Mouse (Mus musculus) hematopoietic stem cell, adult 5-6 weeks (primary cell): ENCODE measurements around the gene Mybbp1a. TPM values are rescaled to one million over a fixed set of nuclear protein-coding genes. Genes with fewer than 3 reads are reported as not detected.
A peak's percentile ranks its signal among the peaks of the same experiment; 100 is the strongest.

Experiments
- ATAC-seq, 2 experiments: fragments of 125-278 bp in 1 of 2; replicated peaks in 1 of 2; 2 replicates each; pipeline ENCODE4 v1.8.0; 2016 to 2017; ENCODE audit warnings: inconsistent platforms in 2 of 2, mild to moderate bottlenecking in 2 of 2, moderate number of reproducible peaks in 2 of 2, low read depth in 1 of 2, moderate TSS enrichment in 1 of 2; ENCODE audit not compliant: low FRiP score in 2 of 2, poor library complexity in 2 of 2, severe bottlenecking in 2 of 2, insufficient read depth in 1 of 2, low TSS enrichment in 1 of 2
- total RNA-seq: library from RNA; stranded (forward); fragments of 172-1452, 232-1000 nt; gene quantifications from 2 replicates; pipeline ENCODE4 v1.2.3, GENCODE M21; 2017

The Mybbp1a gene
- total RNA-seq, 1 experiment from 2014 or later = 145 TPM

DNA sequence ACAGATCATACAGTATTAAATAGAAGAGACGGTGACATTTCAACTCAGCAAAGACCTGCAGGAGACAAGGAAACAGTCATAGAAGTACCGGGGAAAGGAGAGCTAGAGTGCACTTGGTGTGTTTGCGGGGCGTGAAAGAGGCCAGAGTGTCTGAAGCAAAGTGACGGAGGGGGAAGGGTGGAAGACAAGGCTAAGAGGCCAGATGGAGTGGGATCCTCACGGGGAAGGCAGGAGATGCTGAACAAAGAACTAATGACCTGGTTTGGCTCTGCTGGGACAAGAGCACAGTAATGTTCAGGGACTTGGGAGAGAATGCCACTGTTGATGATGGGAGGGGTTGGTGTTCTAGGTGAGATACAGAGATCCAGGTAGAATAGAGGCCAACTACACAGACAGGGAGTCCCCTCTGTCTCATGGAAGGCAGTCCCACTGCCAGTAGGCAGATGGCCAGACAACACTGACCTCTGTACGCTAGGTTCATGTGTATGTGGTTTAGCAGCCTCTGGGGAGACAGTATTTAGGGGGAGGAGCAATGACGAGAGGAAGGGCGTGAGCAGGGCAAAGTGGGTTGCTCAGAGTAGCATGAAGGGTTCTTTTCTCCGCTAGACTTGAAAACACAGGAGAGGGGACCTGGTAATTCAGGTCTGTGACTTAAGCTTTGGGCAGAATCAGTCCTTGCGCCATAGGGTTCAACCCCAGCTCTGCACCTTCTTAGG lies 25.0 kb downstream of the Mybbp1a start:
- no peak for ATAC-seq

DNA sequence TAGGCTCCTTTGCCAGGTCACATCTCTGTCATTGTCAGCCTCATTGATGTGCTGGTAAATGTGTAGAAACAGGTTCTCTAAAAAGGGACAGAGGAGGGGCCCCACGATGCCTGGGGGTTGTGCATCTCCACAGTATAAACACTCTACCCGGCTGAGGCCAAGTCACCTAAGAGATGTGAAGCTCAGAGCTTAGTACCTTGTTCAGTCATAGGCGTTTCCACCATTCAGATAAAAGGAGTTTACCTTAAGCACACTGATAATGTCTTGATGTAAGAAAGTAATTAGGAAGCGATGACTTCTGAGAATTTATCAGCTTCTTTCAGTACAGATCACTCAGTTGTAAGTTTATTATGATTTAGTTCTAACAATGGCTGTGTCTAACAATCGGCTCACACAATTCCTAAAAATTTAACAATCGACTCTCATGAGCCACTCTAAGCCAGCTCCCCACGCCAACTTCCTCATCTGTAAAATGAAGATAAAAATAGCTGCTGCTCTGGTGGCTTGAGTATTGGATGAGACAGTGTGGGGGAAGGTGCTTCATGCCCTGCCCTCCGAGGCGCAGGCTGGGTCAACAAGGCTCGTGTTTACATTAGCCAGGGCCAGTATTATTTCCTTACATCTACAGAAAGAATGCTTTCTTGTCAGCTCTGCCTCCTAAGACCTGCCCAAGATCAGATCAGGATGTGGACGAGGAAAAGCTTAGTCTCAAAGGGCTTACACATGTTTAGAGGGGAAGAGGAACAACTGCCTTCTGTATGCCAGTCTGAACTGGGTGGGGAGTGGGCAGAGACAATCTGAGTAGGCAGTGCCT lies 25.7 kb downstream of the Mybbp1a start:
- peak; percentile 74 to 79 for ATAC-seq

- ATAC-seq = no peak
Observed at GRCm38 (mm10) chr11:72468525-72468924, 27.4 kb downstream of the Mybbp1a start.

- ATAC-seq = peak in 1 of 2 experiments; percentile 46; a peak in 3 of 4 replicates
Observed at GRCm38 (mm10) chr11:72469217-72469616, 28.1 kb downstream of the Mybbp1a start.

GRCm38 (mm10) chr11:72470004-72470403 lies 28.8 kb downstream of the Mybbp1a start:
- no peak for ATAC-seq

GRCm38 (mm10) chr11:72471381-72471780 lies 30.2 kb downstream of the Mybbp1a start:
- ATAC-seq = no peak

DNA sequence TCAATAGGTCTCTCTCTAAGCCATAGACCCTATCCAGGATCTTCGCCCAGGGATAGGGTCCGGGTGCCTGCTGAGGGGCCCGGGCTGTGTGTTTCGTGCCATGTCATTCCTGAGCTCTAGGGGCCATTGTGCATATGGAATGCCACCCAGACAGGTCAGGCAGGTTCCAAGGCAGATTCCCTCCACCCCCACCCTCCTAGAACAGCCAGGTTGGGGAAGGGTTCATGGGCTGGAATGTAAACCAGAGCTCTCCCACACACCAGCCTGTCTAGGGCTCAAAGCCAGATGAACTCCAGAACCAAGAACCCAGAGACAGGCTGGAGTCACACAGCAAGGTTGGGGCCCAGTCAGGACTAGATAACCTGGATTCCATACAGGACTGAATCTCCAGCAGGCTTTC lies 32.4 kb downstream of the Mybbp1a start:
- no peak for ATAC-seq

GRCm38 (mm10) chr11:72474926-72475325 lies 33.8 kb downstream of the Mybbp1a start:
- ATAC-seq = no peak

DNA sequence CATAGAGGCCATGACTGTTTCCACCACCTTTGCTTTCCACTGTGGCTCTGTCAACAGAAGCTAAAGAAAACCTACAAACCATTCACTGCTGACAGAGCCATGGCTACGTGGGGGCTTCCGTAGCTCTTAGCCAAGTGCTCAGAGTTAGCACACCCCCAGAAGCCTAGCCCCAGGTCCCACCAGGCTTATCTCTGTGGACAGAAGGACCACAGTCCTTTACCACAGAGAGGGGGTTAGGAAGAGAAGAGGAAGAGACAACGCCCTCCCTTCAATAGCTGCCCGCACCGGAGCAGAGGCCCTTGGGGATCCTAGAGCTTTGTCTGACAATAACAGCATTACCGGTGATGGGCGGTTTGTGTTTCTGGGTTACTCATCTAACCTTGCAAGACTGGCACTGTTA lies 34.3 kb downstream of the Mybbp1a start:
- peak; percentile 68 to 77 for ATAC-seq

DNA sequence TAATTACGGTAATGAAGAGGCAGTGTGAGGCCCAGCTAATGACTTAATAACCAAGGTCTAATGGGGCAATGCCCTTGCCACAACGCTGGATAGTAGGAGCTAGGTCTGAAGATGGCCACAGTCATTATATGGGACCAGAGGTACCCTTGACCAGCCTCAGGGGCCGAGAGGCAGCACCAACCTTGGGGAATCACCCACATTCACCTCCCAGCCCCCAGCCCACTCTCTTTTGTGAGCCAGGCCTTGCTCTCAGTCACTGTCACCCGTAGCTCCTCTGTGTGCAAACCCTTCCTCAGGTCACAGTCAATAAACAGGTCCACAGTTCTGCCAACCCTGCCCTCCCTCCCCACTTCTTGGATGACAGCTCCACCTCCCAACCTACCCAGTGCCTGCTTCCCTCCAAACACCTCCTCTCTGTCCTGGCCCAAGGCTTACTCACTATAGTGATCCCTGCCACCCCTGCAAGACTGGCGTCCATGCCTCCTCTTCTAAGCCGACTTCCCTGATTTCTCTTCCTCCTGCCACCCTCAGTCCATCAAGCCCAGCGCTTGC lies 35.0 kb downstream of the Mybbp1a start:
- no peak for ATAC-seq

GRCm38 (mm10) chr11:72477182-72477581 lies 36.0 kb downstream of the Mybbp1a start:
- ATAC-seq = no peak

- ATAC-seq = no peak
Observed at GRCm38 (mm10) chr11:72477653-72478052, 36.5 kb downstream of the Mybbp1a start.

DNA sequence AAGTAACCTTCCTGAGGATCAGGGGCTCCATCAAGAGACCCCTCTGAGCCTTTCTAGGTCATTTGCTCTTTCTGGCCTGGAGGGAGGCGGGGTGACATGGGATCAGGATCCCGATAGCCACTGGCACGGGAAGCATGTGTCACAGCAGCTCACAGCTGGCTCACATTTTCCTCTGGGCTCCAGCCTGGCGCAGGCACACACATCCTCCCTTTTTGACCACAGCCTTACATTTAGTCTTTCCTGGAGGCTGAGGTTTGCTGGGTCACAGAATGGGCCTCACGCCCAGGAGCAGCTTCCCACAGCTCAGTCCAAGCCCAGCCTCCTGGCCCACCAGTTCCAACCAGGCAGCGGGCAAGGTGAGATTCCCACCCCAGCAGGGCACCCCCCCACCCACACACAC lies 37.1 kb downstream of the Mybbp1a start:
- peak; percentile 5 to 49; a peak in 3 of 4 replicates for ATAC-seq

DNA sequence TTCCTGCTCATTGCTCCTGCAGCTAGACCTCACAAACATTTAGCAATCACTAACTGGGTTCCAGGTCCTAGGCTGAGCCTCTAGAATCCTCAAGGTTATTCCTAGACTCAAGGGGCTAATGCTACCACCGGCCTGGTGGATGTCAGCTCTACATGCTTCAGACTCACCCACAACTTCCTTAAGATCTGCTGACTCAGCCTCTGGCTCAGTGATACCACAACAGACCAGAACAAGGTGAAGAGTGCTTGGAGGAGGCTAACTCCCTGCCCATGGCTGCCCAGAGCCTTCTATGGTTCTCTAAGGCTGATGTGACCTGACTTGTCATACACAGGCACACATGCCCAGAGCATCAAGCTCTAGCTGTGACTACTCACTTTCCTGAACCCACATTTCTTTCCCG lies 38.3 kb downstream of the Mybbp1a start:
- no peak for ATAC-seq

GRCm38 (mm10) chr11:72481313-72481712 lies 40.2 kb downstream of the Mybbp1a start:
- ATAC-seq = no peak

DNA sequence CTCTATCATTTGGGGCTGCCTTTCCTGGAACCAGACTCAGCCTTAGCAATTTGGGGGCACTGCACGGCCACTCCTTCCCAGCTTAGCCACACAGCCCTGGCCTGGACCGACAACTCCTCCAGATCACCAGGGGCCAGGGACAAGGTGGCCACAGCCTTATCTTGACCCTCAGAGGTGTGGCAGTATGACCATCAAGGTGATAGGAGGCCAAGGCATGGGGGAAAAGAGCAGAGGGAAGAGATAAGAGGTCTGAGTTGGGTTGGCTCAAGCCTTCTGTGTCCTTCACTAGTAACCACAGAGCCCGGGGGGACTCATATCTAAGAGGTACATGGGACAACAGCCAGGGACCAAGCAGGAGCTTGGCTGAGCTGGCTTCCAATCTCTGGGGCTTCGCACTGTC lies 40.8 kb downstream of the Mybbp1a start:
- ATAC-seq = no peak

- ATAC-seq = peak; percentile 46 to 51
Observed at GRCm38 (mm10) chr11:72484549-72484948, 43.4 kb downstream of the Mybbp1a start.

DNA sequence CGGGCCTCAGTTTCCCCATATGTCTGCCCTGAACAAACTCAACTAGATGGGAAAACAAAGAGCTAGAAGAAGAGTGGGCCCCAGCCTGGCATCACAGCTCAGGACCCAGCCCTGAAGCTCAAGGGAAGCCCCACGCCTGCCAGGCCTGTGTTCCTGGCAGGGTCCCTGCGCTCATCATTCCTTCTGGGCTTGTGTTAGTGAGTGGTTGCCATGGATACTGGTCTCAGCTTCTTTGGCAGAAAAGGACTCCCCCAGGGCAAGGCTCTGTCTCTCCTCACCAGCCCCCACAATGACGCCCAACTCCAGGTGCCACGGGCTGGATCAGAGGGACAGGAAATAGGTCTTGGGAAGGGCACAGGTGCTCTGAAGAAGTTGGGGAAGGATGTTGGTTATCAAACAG lies 44.0 kb downstream of the Mybbp1a start:
- peak in 1 of 2 experiments; percentile 9; a peak in 2 of 4 replicates for ATAC-seq
